Mouse (Mus musculus) heart, adult 2 months (tissue): ENCODE measurements around the gene Olfr721-ps1. TPM values are rescaled to one million over a fixed set of nuclear protein-coding genes. Genes with fewer than 3 reads are reported as not detected.

ENCODE experiments used
- DNase-seq, 2 experiments: peaks; one replicate each; pipeline ENCODE4 v3.0.0; 2021
- H3K27ac ChIP-seq: fragments of 200-600 bp; 2 replicates; pipeline ENCODE4 v1.8.1; 2022
- H3K27me3 ChIP-seq: fragments of 200-500 bp; 2 replicates; pipeline ENCODE4 v1.6.1; 2012; ENCODE audit warnings: mild to moderate bottlenecking, low read length, inconsistent platforms, mixed read lengths; ENCODE audit not compliant: control insufficient read depth, insufficient read depth
- H3K36me3 ChIP-seq: fragments of 200-500 bp; 2 replicates; pipeline ENCODE4 v1.6.1; 2012; ENCODE audit warnings: low read length, inconsistent platforms; ENCODE audit not compliant: control insufficient read depth, insufficient read depth
- H3K4me1 ChIP-seq: fragments of 200-500 bp; 2 replicates; pipeline ENCODE4 v1.6.1; 2011; ENCODE audit warnings: low read length; ENCODE audit not compliant: control insufficient read depth, insufficient read depth
- H3K4me3 ChIP-seq: fragments of 200-600 bp; 2 replicates; pipeline ENCODE4 v1.8.1; 2022
- H3K79me2 ChIP-seq: fragments of 200-500 bp; replicated peaks from 2 replicates; pipeline ENCODE4 v1.6.1; 2012; ENCODE audit warnings: mild to moderate bottlenecking, inconsistent platforms, low read length, moderate library complexity, mixed read lengths; ENCODE audit not compliant: control insufficient read depth, insufficient read depth
- H3K9ac ChIP-seq: fragments of 200-500 bp; 2 replicates; pipeline ENCODE4 v1.6.1; 2012; ENCODE audit warnings: low read depth, mild to moderate bottlenecking, control low read depth, inconsistent platforms, low read length, mixed read lengths
- CTCF ChIP-seq: fragments of 200-600 bp; IDR thresholded peaks from 2 replicates; pipeline ENCODE4 v1.8.1; 2022; ENCODE audit warnings: antibody characterized with exemption, mild to moderate bottlenecking, moderate library complexity
- EP300 ChIP-seq: fragments of 200-500 bp; IDR thresholded peaks from 2 replicates; pipeline ENCODE4 v1.6.1; 2011; ENCODE audit warnings: low read depth, low read length, control low read depth; ENCODE audit not compliant: insufficient read depth
- POLR2A ChIP-seq: fragments of 200-500 bp; IDR thresholded peaks from 2 replicates; pipeline ENCODE4 v1.6.1; 2011; ENCODE audit warnings: mild to moderate bottlenecking, low read depth, low read length, control low read depth; ENCODE audit not compliant: insufficient read depth
- WGBS: fragments of 180-500 bp; shearing (Covaris S2); methylation state at CpG from one replicate; pipeline ENCODE4 v1.1.7; 2018; 5-methylcytosine and 5-hydroxymethylcytosine counted together
- intact Hi-C: fragments of 180-260 bp; cut with DNase I; formaldehyde crosslinking; loops from one replicate; pipeline ENCODE4 v1.15.1; 2025
- long read RNA-seq: library from polyadenylated mRNA; stranded (forward); transcript quantifications from one replicate; pipeline ENCODE4 v2.0.0, GENCODE M21; 2021
- polyA plus RNA-seq: library from polyadenylated mRNA; depleted of rRNA; stranded (reverse); fragments of >200 nt; gene quantifications from 2 replicates; pipeline ENCODE4 v1.2.3, GENCODE M21; 2012; rRNA removed
- total RNA-seq, 2 experiments: library from RNA; stranded (reverse); gene quantifications; 2 replicates each; pipeline ENCODE4 v1.2.3; 2021

Olfr721-ps1 gene
- total RNA-seq (not detected), polyA plus RNA-seq (not detected in 2 replicates)
- long read RNA-seq: 0 reads

- Histone ChIP-seq H3K9ac (no peak within 1 kb of the TSS), H3K79me2 (no peaks in the 10 kb centered on the region), H3K36me3 (no peaks in the 10 kb centered on the region), H3K27me3 (no peaks in the 10 kb centered on the region), H3K27ac (no peak within 1 kb of the TSS), H3K4me1 (no peaks in the 10 kb centered on the region), H3K4me3 (no peak within 1 kb of the TSS)
- TF ChIP-seq EP300 (no peak), POLR2A (no peak), CTCF (no peak)
- 76% methylated on average over 2 of the region's 2 CpGs for WGBS
- intact Hi-C loops: no loop called here
- DNase-seq: no peak
These were observed at the start of gene Olfr721-ps1 for GRCm38 (mm10) chr14:14400998-14401397. Gene Olfr721-ps1 (plus strand): TSS chr14:14401298.

- intact Hi-C loops: no loop called here
- no peak for DNase-seq
- Histone ChIP-seq H3K79me2 (no peaks in the 10 kb centered on the region), H3K4me1 (no peaks in the 10 kb centered on the region), H3K36me3 (no peaks in the 10 kb centered on the region), H3K27ac (no peak overlapping the region), H3K9ac (no peak overlapping the region), H3K27me3 (no peaks in the 10 kb centered on the region), H3K4me3 (no peak overlapping the region)
- 95% methylated on average over 9 of the region's 9 CpGs for WGBS
- no peak for TF ChIP-seq CTCF
- TF ChIP-seq EP300: no peak
- no peak for TF ChIP-seq POLR2A
These were observed 49.1 kb upstream of the Olfr721-ps1 start for GRCm38 (mm10) chr14:14351721-14352590.

GRCm38 (mm10) chr14:14352606-14353005 is 48.5 kb upstream of the Olfr721-ps1 start:
- no peaks in the 10 kb centered on the region for H3K27me3 ChIP-seq
- no peaks in the 10 kb centered on the region for H3K4me1 ChIP-seq
- H3K27ac ChIP-seq: no peak overlapping the region
- TF ChIP-seq CTCF (no peak), EP300 (no peak), POLR2A (no peak)
- H3K9ac ChIP-seq: no peak overlapping the region
- WGBS: 88% methylated on average over 6 of the region's 6 CpGs
- intact Hi-C loops: no loop called here
- H3K36me3 ChIP-seq: no peaks in the 10 kb centered on the region
- no peak for DNase-seq
- H3K4me3 ChIP-seq: no peak overlapping the region
- no peaks in the 10 kb centered on the region for H3K79me2 ChIP-seq

- H3K36me3 ChIP-seq: no peaks in the 10 kb centered on the region
- no peak for DNase-seq
- TF ChIP-seq POLR2A (no peak), EP300 (no peak), CTCF (no peak)
- no peaks in the 10 kb centered on the region for H3K4me1 ChIP-seq
- H3K27me3 ChIP-seq: no peaks in the 10 kb centered on the region
- intact Hi-C loops: no loop called here
- H3K79me2 ChIP-seq: no peaks in the 10 kb centered on the region
- no peak overlapping the region for H3K27ac ChIP-seq
- H3K4me3 ChIP-seq: no peak overlapping the region
- H3K9ac ChIP-seq: no peak overlapping the region
- 95% methylated on average over 7 of the region's 7 CpGs for WGBS
These were observed 47.9 kb upstream of the Olfr721-ps1 start for GRCm38 (mm10) chr14:14353081-14353732.

- H3K4me3 ChIP-seq: no peak overlapping the region
- H3K4me1 ChIP-seq: no peaks in the 10 kb centered on the region
- WGBS: 95% methylated on average over 8 of the region's 8 CpGs
- no peaks in the 10 kb centered on the region for H3K27me3 ChIP-seq
- TF ChIP-seq CTCF (no peak), POLR2A (no peak), EP300 (no peak)
- no peaks in the 10 kb centered on the region for H3K36me3 ChIP-seq
- intact Hi-C loops: no loop called here
- no peaks in the 10 kb centered on the region for H3K79me2 ChIP-seq
- no peak overlapping the region for H3K27ac ChIP-seq
- no peak overlapping the region for H3K9ac ChIP-seq
- no peak for DNase-seq
These were observed 47.2 kb upstream of the Olfr721-ps1 start for GRCm38 (mm10) chr14:14353740-14354510.
